Comparison of ENCODE assay signal across 9 mouse cellular contexts in genomic region chr17:64914302-64914701, GRCm38 (mm10).
DNase-seq lines count a peak whose midpoint lies in the region; ATAC-seq and TF ChIP-seq lines count a peak whose summit lies in the region.
"Had no signal": no experiment of that assay in that cellular context is flagged by ENCODE, and none has a peak within 500 bp of the region (broad histone marks: within the 10 kb centered on the region; RNA-seq: fewer than 3 reads in every experiment).

No protein-coding gene starts in this region.

- intact Hi-C loops in left cerebral cortex, postnatal 4 days (cut with DNase I) = no loop called here

- H3K27ac ChIP-seq in intestine, embryonic 16.5 days (ENCODE audit: low read length) = no peak overlapping the region
- no peak overlapping the region for H3K27ac ChIP-seq in lung, embryonic 14.5 days (ENCODE audit: low read depth)
- H3K27ac ChIP-seq: liver, embryonic 13.5 days had no signal

- peak; percentile 60; the same call in 1 of the 2 replicates for ATAC-seq in intestine, embryonic 16.5 days
- peak; percentile 60; the same call in 1 of the 2 replicates for ATAC-seq in lung, embryonic 14.5 days (ENCODE audit: insufficient read depth)

- no peak overlapping the region for H3K4me3 ChIP-seq in intestine, embryonic 16.5 days (ENCODE audit: low read length)
- H3K4me3 ChIP-seq in lung, embryonic 14.5 days (ENCODE audit: low read depth, low read length) = no peak overlapping the region
- H3K4me3 ChIP-seq: liver, embryonic 13.5 days had no signal

- no peak overlapping the region for H3K9ac ChIP-seq in intestine, embryonic 16.5 days (ENCODE audit: low read depth, low read length)
- no peak overlapping the region for H3K9ac ChIP-seq in lung, embryonic 14.5 days
- H3K9ac ChIP-seq: liver, embryonic 13.5 days had no signal

- DNase-seq in adrenal gland, postnatal 14 days = peak; percentile 50
- no peak for DNase-seq in adrenal gland, adult 8-10 months
- peak; percentile 70 for DNase-seq in left cerebral cortex, postnatal 4 days
- no peak for DNase-seq in left cerebral cortex, adult 9 months (ENCODE audit: low spot score in 2 of 2)
- DNase-seq in lung, embryonic 14.5 days = peak; percentile 84
- DNase-seq in c-Kit-positive CD71-positive TER-119-positive erythroid progenitor cells, embryonic 14.5 days (ENCODE audit: low spot score) = no peak
- DNase-seq in thymus, adult 18-20 months = no peak
- DNase-seq: liver, embryonic 13.5 days had no signal

- peaks cover 3% of the 10 kb centered on the region; the same call in 1 of the 2 replicates for H3K4me1 ChIP-seq in intestine, embryonic 16.5 days (ENCODE audit: control insufficient read depth, insufficient read depth, low read length)
- peaks cover 7% of the 10 kb centered on the region for H3K4me1 ChIP-seq in lung, embryonic 14.5 days (ENCODE audit: insufficient read depth)
- H3K4me1 ChIP-seq: liver, embryonic 13.5 days had no signal

- no peaks in the 10 kb centered on the region for H3K36me3 ChIP-seq in intestine, embryonic 16.5 days (ENCODE audit: control insufficient read depth, insufficient read depth, low read length)
- no peaks in the 10 kb centered on the region for H3K36me3 ChIP-seq in lung, embryonic 14.5 days (ENCODE audit: insufficient read depth)
- H3K36me3 ChIP-seq: liver, embryonic 13.5 days had no signal

- H3K9me3 ChIP-seq in intestine, embryonic 16.5 days (ENCODE audit: control insufficient read depth, low read length) = no peaks in the 10 kb centered on the region
- no peaks in the 10 kb centered on the region for H3K9me3 ChIP-seq in lung, embryonic 14.5 days (ENCODE audit: low read depth, low read length)

- H3K27me3 ChIP-seq in intestine, embryonic 16.5 days (replicated peaks; ENCODE audit: control insufficient read depth, insufficient read depth, low read length) = no peaks in the 10 kb centered on the region
- no peaks in the 10 kb centered on the region for H3K27me3 ChIP-seq in lung, embryonic 14.5 days (ENCODE audit: insufficient read depth, low read length)
- H3K27me3 ChIP-seq: liver, embryonic 13.5 days had no signal

- no peak overlapping the region for H3K4me2 ChIP-seq in intestine, embryonic 16.5 days (ENCODE audit: low read depth, low read length)
- H3K4me2 ChIP-seq in lung, embryonic 14.5 days = no peak overlapping the region
- H3K4me2 ChIP-seq: liver, embryonic 13.5 days had no signal

- WGBS in intestine, embryonic 16.5 days = 40% methylated on average over 8 of the region's 8 CpGs
- WGBS in lung, embryonic 14.5 days = 27% methylated on average over 8 of the region's 8 CpGs

- no peak for TF ChIP-seq CTCF in lung, embryonic 14.5 days (IDR thresholded peaks at IDR 0.05; ENCODE audit: low read depth)

Comparison
In these comparisons a context has a peak if more than half of its experiments do, and no peak if none do; other contexts are left out.
1. DNase-seq: peak in adrenal gland, postnatal 14 days (single experiment), left cerebral cortex, postnatal 4 days (single experiment) and lung, embryonic 14.5 days (single experiment); none in adrenal gland, adult 8-10 months (single experiment), left cerebral cortex, adult 9 months (0 of 2), c-Kit-positive CD71-positive TER-119-positive erythroid progenitor cells, embryonic 14.5 days (single experiment) and thymus, adult 18-20 months (0 of 2).